Mouse (Mus musculus): ENCODE results near the gene Hist1h1d. TPM values are rescaled to one million over a fixed set of nuclear protein-coding genes. Genes with fewer than 3 reads are reported as not detected.

The Hist1h1d gene
- 0.18 and 0.23 TPM in 2 replicates for polyA plus RNA-seq (2015; fragmentation: Nextera tagmentation; extraction: Ambion mirVana)

DNA sequence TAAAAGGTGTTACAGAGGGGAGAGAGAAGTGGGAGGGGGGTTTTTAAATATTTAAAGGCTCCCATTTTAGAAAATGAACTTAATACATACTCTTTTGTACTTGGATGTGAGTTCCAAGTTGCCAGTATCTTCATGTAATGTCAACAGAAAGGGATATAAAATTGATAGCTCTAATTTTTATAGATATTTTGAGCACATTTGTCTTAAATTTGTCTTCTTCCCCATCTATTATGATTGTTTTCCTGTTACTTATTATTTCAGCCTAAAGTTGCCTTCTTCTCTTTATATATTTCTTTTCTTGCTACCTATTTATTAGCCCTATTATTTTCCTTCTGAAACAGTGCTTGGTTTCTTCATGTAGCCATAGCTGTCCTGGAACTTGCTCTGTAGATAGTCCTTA, at the start of gene Hist1h1d:
Hist1h1d (plus strand) TSS at position 301 of the 400 bp plus-strand sequence.
- 0 out of 2 replicates have a peak within 1 kb of the TSS, but pooled peaks have one; percentile 86 for H3K9ac ChIP-seq
- no peaks in the 10 kb centered on the region for H3K36me3 ChIP-seq
- H3K27ac ChIP-seq: peak within 1 kb of the TSS; percentile 97
- peaks cover 21% of the 10 kb centered on the region for H3K4me1 ChIP-seq (replicated peaks)
- no peak within 1 kb of the TSS for H3K4me3 ChIP-seq
- H3K4me2 ChIP-seq: peak within 1 kb of the TSS; percentile 95
- no peaks in the 10 kb centered on the region for H3K27me3 ChIP-seq
- no peak for ATAC-seq (replicated peaks; ENCODE audit: insufficient number of reproducible peaks, insufficient read depth, low FRiP score, low read depth)
- H3K9me3 ChIP-seq (replicated peaks): no peaks in the 10 kb centered on the region

DNA sequence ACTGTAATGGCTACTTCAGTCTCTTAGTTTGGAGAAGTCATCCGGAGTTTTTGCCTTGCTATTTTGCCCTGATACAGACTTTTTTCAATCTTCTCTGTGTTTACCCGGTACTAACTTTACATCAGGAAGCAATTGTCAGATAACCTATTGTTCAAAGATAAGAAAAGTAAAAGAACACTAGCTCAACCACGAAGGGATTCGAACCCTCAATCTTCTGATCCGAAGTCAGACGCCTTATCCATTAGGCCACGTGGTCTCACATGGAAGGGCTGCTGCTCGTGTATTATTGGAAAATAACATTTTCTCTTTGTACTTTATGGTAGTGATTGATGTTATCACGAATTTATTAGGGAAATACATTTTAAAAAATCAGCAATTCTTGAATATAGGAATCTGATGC, 49.3 kb upstream of the Hist1h1d start:
- Histone ChIP-seq H3K27ac (no peak overlapping the region), H3K27me3 (no peaks in the 10 kb centered on the region), H3K36me3 (no peaks in the 10 kb centered on the region), H3K4me1 (replicated peaks) (peaks cover 27% of the 10 kb centered on the region), H3K9me3 (replicated peaks) (no peaks in the 10 kb centered on the region), H3K9ac (no peak overlapping the region), H3K4me2 (no peak overlapping the region), H3K4me3 (no peak overlapping the region)
- ATAC-seq (replicated peaks; ENCODE audit: insufficient number of reproducible peaks, insufficient read depth, low FRiP score, low read depth): no peak
- WGBS: 5% methylated on average over 9 of the region's 9 CpGs

DNA sequence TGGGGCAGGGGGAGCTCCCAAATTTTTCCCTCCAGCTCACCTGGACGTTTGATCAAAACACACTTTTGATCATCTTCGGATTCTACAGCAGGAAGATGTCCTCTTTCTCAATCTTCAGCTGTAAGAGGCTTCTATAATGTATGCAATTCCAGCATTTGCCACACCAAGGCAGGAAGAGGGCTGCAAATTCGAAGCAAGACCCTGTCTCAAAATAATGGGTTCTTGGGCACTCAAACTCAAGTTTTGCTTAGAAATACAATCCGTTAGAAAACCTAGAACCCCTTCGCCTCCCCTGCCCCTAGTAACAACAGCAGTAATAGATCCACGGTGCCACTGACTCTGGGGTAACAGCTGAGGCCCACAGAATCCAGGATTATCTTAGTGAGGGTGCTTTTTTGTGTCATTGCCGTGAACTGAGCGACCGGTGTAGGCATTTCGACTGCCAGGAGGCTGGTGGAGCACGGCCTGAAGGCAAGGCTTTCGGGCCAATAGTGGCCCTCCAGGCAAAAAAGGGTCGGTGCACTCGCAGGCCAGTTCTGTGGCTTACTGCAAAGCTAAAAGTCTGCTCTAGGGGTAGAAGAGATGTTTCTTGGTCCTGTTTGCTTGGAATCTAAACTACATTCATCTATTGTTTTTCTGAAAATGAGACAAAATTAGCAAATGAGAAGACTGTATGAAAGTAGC, 47.3 kb upstream of the Hist1h1d start:
- Histone ChIP-seq H3K4me3 (peak overlapping the region; percentile 36), H3K27ac (peak overlapping the region; percentile 51; the same call in 1 of the 2 replicates), H3K4me2 (peak overlapping the region; percentile 62), H3K4me1 (replicated peaks) (peaks cover 29% of the 10 kb centered on the region), H3K9me3 (replicated peaks) (no peaks in the 10 kb centered on the region), H3K9ac (no peak overlapping the region), H3K27me3 (no peaks in the 10 kb centered on the region), H3K36me3 (no peaks in the 10 kb centered on the region)
- no peak for ATAC-seq (replicated peaks; ENCODE audit: insufficient number of reproducible peaks, insufficient read depth, low FRiP score, low read depth)
- WGBS: 10% methylated on average over 14 of the region's 14 CpGs

DNA sequence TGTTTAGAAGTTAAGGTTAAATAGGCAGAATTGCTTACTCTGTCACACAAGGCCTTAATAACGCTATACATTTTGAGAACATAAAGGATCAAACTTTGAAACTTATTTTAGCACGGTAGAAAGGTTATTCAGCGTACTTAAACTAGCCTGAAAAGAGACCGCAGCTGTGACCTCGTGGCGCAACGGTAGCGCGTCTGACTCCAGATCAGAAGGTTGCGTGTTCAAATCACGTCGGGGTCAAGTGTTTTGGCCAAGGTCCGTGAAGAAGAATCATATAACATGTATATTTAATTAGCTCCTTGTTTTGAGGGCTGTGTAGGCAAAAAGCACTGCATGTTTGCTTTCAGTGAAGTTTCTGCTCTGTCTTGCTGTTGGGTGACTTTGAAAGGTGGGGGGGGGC, 46.7 kb upstream of the Hist1h1d start:
- Histone ChIP-seq H3K27me3 (no peaks in the 10 kb centered on the region), H3K9me3 (replicated peaks) (no peaks in the 10 kb centered on the region), H3K4me1 (replicated peaks) (peaks cover 29% of the 10 kb centered on the region), H3K9ac (no peak overlapping the region), H3K4me2 (peak overlapping the region; percentile 62), H3K27ac (peak overlapping the region; percentile 51; the same call in 1 of the 2 replicates), H3K4me3 (peak overlapping the region; percentile 36), H3K36me3 (no peaks in the 10 kb centered on the region)
- 10% methylated on average over 13 of the region's 13 CpGs for WGBS
- ATAC-seq (replicated peaks; ENCODE audit: insufficient number of reproducible peaks, insufficient read depth, low FRiP score, low read depth): no peak

DNA sequence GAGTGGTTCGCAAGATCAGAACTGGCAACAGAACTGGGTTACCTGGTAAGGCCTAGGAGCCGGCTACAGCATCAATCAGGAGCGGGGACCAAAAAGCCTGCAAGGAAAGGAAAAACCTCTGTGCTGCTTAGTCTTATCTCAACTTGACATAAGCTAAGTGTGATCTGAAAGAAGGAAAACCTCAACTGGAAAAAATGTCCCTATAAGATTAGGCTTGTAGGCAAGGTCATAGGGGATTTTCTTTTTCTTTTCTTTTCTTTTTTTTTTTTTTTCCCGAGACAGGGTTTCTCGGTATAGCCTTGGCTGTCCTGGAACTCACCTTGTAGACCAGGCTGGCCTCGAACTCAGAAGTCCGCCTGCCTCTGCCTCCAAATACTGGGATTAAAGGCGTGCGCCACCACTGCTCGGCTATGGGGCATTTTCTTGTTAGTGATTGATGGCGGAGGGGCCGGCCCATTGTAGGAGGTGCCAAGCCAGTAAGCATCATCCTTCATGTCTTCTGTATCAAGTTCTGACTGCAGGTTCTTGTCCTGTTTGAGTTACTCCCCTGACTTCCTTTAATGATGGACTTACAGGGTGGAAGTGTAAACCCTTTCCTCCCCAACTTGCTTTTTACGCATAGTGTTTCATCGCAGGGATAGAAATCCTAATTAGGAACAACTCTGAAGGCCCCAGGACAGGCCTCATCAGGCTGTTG, 46.1 kb upstream of the Hist1h1d start:
- 35% methylated on average over 14 of the region's 14 CpGs for whole genome bisulfite sequencing

DNA sequence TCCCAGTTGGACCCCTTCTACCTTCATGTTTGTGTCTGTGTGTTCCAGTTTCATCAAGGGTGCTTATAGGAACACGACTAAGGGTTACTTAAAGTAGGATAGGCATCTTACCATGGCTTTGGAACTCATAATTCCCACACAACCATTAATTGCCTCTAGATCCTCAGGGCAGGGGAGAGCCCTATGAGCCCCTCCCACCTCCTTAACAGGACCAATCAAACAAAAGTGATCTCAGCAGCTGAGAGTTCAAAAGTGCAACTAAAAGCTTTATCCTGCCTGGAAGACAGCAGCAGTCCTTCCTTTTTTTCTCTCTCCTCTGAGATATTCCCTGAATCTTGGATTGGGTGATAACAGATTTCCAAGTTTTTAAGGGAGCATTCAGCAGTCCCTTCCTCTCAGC, 42.9 kb upstream of the Hist1h1d start:
- H3K4me2 ChIP-seq: no peak overlapping the region
- H3K27ac ChIP-seq: no peak overlapping the region
- WGBS: 34% methylated on average over 1 of the region's 1 CpGs
- H3K36me3 ChIP-seq: no peaks in the 10 kb centered on the region
- ATAC-seq (replicated peaks; ENCODE audit: insufficient number of reproducible peaks, insufficient read depth, low FRiP score, low read depth): no peak
- H3K9me3 ChIP-seq (replicated peaks): no peaks in the 10 kb centered on the region
- H3K9ac ChIP-seq: no peak overlapping the region
- H3K4me1 ChIP-seq (replicated peaks): peaks cover 23% of the 10 kb centered on the region
- H3K4me3 ChIP-seq: no peak overlapping the region
- no peaks in the 10 kb centered on the region for H3K27me3 ChIP-seq

More for the DNA sequence above, 46.1 kb upstream of the Hist1h1d start:
- Histone ChIP-seq H3K27ac (peak overlapping the region; percentile 51; the same call in 1 of the 2 replicates), H3K36me3 (no peaks in the 10 kb centered on the region), H3K4me2 (peak overlapping the region; percentile 62), H3K4me1 (replicated peaks) (peaks cover 26% of the 10 kb centered on the region), H3K9me3 (replicated peaks) (no peaks in the 10 kb centered on the region), H3K4me3 (0 out of 2 replicates have a peak overlapping the region, but pooled peaks have one; percentile 36), H3K9ac (no peak overlapping the region), H3K27me3 (no peaks in the 10 kb centered on the region)
- no peak for ATAC-seq (replicated peaks; ENCODE audit: insufficient number of reproducible peaks, insufficient read depth, low FRiP score, low read depth)

- H3K9me3 ChIP-seq (replicated peaks): no peaks in the 10 kb centered on the region
- WGBS: 77% methylated on average over 1 of the region's 1 CpGs
These were observed 39.5 kb upstream of the Hist1h1d start for GRCm38 (mm10) chr13:23513517-23513916.

DNA sequence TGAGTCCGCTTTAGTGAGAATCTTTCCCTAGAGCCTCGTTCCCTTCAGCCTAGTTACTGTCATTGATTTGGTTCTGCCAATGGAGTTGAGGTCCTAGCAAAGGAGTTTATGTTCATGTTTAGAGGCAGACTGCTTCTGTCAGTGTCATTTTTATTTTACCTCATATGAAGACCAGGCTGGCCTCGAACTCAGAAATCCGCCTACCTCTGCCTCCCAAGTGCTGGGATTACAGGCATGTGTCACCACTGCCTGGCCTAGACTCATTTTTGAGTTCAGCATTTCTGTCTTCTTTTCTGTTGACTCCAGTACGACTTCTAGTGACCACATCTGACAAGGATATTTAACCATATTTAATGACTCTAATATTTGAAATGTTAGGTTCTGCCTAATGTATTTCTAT, 37.8 kb upstream of the Hist1h1d start:
- Histone ChIP-seq H3K4me2 (no peak overlapping the region), H3K36me3 (no peaks in the 10 kb centered on the region), H3K27me3 (no peaks in the 10 kb centered on the region), H3K4me1 (replicated peaks) (peaks cover 7% of the 10 kb centered on the region), H3K9me3 (replicated peaks) (no peaks in the 10 kb centered on the region), H3K27ac (no peak overlapping the region), H3K4me3 (no peak overlapping the region), H3K9ac (no peak overlapping the region)
- no peak for ATAC-seq (replicated peaks; ENCODE audit: insufficient number of reproducible peaks, insufficient read depth, low FRiP score, low read depth)
- WGBS: 73% methylated on average over 5 of the region's 5 CpGs

More at GRCm38 (mm10) chr13:23513517-23513916, 39.5 kb upstream of the Hist1h1d start:
- Histone ChIP-seq H3K27ac (no peak overlapping the region), H3K27me3 (no peaks in the 10 kb centered on the region), H3K4me1 (replicated peaks) (peaks cover 10% of the 10 kb centered on the region), H3K4me3 (no peak overlapping the region), H3K36me3 (no peaks in the 10 kb centered on the region), H3K9ac (no peak overlapping the region), H3K4me2 (no peak overlapping the region)
- no peak for ATAC-seq (replicated peaks; ENCODE audit: insufficient number of reproducible peaks, insufficient read depth, low FRiP score, low read depth)

DNA sequence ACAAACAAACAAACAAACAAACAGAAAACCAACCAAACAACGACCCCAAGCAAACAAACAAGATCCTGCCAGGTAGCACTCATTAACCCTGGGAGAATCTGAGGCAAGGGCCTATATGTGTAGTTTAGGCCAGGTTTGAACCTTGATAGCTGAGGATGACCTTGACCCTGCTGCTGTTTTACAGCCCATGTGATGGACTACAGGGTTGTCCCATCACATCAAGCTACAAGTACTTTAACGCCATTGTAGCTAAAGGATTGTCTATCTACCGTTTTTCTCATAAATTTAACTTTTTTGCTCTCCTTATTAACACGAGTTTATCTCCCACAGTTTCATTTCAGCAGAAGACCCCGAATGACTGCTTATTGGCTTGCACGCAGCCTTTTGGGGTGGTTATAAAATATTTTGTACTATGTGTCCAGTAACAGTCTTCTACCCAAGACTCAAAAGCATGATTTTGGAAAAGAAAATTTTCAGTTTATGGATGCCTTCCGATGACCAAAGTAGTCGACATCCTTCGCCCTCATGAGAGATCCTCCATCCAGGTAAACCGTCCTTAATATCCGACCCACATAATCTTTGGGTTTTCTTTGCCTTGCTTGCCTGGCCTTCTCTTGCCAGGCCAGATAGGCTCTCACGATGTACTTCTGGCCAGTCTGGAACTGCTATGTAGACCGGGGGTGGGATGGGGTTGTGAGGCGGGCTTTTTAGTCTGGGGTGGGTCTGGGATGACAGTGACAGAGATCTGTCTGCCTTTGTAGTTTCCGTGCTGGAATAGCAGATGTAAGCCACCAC, 37.0 kb upstream of the Hist1h1d start:
- Histone ChIP-seq H3K27ac (no peak overlapping the region), H3K27me3 (no peaks in the 10 kb centered on the region)

DNA sequence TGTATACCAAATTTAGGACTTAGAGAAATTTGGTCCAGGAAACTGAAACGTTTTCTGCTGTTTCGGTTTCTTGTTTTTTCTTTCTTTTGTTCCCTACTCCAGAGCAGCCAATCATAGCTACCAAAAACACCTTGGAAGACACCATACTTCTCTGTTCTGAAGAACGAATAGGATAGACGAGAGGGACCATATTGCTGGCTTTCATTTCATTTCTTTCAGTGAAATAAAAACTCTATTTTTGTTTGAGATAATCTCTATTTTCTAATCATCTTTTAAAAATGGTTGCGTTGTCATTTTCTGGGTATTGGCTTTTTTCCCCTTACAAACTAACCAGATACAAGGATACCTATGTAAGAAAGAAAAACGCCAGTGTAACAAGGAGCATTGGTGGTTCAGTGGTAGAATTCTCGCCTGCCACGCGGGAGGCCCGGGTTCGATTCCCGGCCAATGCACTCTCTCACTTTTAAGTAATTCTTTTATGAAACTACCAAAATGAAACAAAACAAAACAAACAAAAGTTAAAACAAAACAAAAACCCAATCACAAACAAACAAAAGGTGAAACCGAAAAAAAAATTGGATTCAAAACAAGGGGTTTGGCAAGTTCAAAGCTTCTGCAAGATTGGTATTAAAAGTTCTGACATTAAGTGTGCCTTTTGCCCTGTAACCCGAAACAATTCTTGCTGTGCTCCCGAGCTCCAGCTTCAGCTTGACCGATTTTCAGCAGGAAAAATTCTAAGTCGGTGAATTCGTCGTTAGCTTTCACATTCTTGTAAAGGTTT, 36.0 kb upstream of the Hist1h1d start:
- 0% methylated on average over 19 of the region's 19 CpGs for WGBS
- Histone ChIP-seq H3K27ac (peak overlapping the region; percentile 82), H3K36me3 (no peaks in the 10 kb centered on the region), H3K9ac (peak overlapping the region; percentile 41; the same call in 1 of the 2 replicates), H3K4me1 (replicated peaks) (peaks cover 3% of the 10 kb centered on the region), H3K4me3 (peak overlapping the region; percentile 54), H3K9me3 (replicated peaks) (no peaks in the 10 kb centered on the region), H3K27me3 (no peaks in the 10 kb centered on the region), H3K4me2 (peak overlapping the region; percentile 87)
- ATAC-seq (replicated peaks; ENCODE audit: insufficient number of reproducible peaks, insufficient read depth, low FRiP score, low read depth): peak; percentile 56

More for the DNA sequence above, 37.0 kb upstream of the Hist1h1d start:
- Histone ChIP-seq H3K9me3 (replicated peaks) (no peaks in the 10 kb centered on the region), H3K36me3 (no peaks in the 10 kb centered on the region), H3K9ac (no peak overlapping the region), H3K4me1 (replicated peaks) (peaks cover 3% of the 10 kb centered on the region), H3K4me2 (peak overlapping the region; percentile 87), H3K4me3 (peak overlapping the region; percentile 40)
- ATAC-seq (replicated peaks; ENCODE audit: insufficient number of reproducible peaks, insufficient read depth, low FRiP score, low read depth): no peak
- WGBS: 54% methylated on average over 15 of the region's 15 CpGs
